Mouse (Mus musculus): ENCODE results near the gene Crip2.

Gene Crip2

GRCm38 (mm10) chr12:113139908-113140615 is at the start of gene Crip2:
Gene Crip2 (plus strand): TSS chr12:113140236.
- DNase-seq (ENCODE audit: inconsistent age in 2 of 2, low spot score in 1 of 2): peak; percentile 88 to 95

- peak in 1 of 2 experiments; percentile 33 for DNase-seq (ENCODE audit: inconsistent age in 2 of 2, low spot score in 1 of 2)
Measured at GRCm38 (mm10) chr12:113097040-113097439, 43.0 kb upstream of the Crip2 start.

- DNase-seq (ENCODE audit: inconsistent age in 2 of 2, low spot score in 1 of 2): peak; percentile 64 to 83
Measured at GRCm38 (mm10) chr12:113097749-113098281, 42.2 kb upstream of the Crip2 start, which contains the start of gene Mta1. Gene Mta1 (plus strand): TSS chr12:113098278.

GRCm38 (mm10) chr12:113098530-113099151 is 41.4 kb upstream of the Crip2 start:
- peak; percentile 59 to 82 for DNase-seq (ENCODE audit: inconsistent age in 2 of 2, low spot score in 1 of 2)

GRCm38 (mm10) chr12:113099470-113100237 is 40.4 kb upstream of the Crip2 start:
- DNase-seq (ENCODE audit: inconsistent age in 2 of 2, low spot score in 1 of 2): peak in 1 of 2 experiments; percentile 56

- peak; percentile 68 to 87 for DNase-seq (ENCODE audit: inconsistent age in 2 of 2, low spot score in 1 of 2)
Measured at GRCm38 (mm10) chr12:113100448-113101076, 39.5 kb upstream of the Crip2 start.

- no peak for DNase-seq (ENCODE audit: inconsistent age in 2 of 2, low spot score in 1 of 2)
Measured at GRCm38 (mm10) chr12:113101251-113101960, 38.6 kb upstream of the Crip2 start.

- DNase-seq (ENCODE audit: inconsistent age in 2 of 2, low spot score in 1 of 2): peak; percentile 80 to 90
Measured at GRCm38 (mm10) chr12:113102461-113102860, 37.6 kb upstream of the Crip2 start.

GRCm38 (mm10) chr12:113103846-113104451 is 36.1 kb upstream of the Crip2 start:
- DNase-seq (ENCODE audit: inconsistent age in 2 of 2, low spot score in 1 of 2): peak in 1 of 2 experiments; percentile 82

- peak in 1 of 2 experiments; percentile 79 for DNase-seq (ENCODE audit: inconsistent age in 2 of 2, low spot score in 1 of 2)
Measured at GRCm38 (mm10) chr12:113106386-113106785, 33.6 kb upstream of the Crip2 start.

- peak in 1 of 2 experiments; percentile 44 for DNase-seq (ENCODE audit: inconsistent age in 2 of 2, low spot score in 1 of 2)
Measured at GRCm38 (mm10) chr12:113107431-113108124, 32.5 kb upstream of the Crip2 start.

GRCm38 (mm10) chr12:113108528-113109283 is 31.3 kb upstream of the Crip2 start:
- peak in 1 of 2 experiments; percentile 85 for DNase-seq (ENCODE audit: inconsistent age in 2 of 2, low spot score in 1 of 2)

GRCm38 (mm10) chr12:113109801-113110200 is 30.2 kb upstream of the Crip2 start:
- no peak for DNase-seq (ENCODE audit: inconsistent age in 2 of 2, low spot score in 1 of 2)

GRCm38 (mm10) chr12:113114141-113114540 is 25.9 kb upstream of the Crip2 start:
- peak in 1 of 2 experiments; percentile 80 for DNase-seq (ENCODE audit: inconsistent age in 2 of 2, low spot score in 1 of 2)

GRCm38 (mm10) chr12:113114856-113115538 is 25.0 kb upstream of the Crip2 start:
- no peak for DNase-seq (ENCODE audit: inconsistent age in 2 of 2, low spot score in 1 of 2)

GRCm38 (mm10) chr12:113119516-113120410 is 20.3 kb upstream of the Crip2 start:
- DNase-seq (ENCODE audit: inconsistent age in 2 of 2, low spot score in 1 of 2): peak; percentile 75 to 93

GRCm38 (mm10) chr12:113124726-113125125 is 15.3 kb upstream of the Crip2 start:
- no peak for DNase-seq (ENCODE audit: inconsistent age in 2 of 2, low spot score in 1 of 2)

Data from adrenal gland, adult (tissue).